Mouse (Mus musculus) thymus, adult 18-20 months (tissue): ENCODE results near the gene Ncoa6.
A peak's percentile ranks its signal among the peaks of the same experiment; 100 is the strongest.
"Not testable (repeated sequence)": the region's sequence is repeated elsewhere in the genome, so short reads cannot be mapped to it uniquely, and the experiment has no call there.

Experiments
- DNase-seq, 2 experiments: peaks; one replicate each; pipeline ENCODE4 v3.0.0; 2022; ENCODE audit warnings: mixed read lengths in 2 of 2

The Ncoa6 gene

DNA sequence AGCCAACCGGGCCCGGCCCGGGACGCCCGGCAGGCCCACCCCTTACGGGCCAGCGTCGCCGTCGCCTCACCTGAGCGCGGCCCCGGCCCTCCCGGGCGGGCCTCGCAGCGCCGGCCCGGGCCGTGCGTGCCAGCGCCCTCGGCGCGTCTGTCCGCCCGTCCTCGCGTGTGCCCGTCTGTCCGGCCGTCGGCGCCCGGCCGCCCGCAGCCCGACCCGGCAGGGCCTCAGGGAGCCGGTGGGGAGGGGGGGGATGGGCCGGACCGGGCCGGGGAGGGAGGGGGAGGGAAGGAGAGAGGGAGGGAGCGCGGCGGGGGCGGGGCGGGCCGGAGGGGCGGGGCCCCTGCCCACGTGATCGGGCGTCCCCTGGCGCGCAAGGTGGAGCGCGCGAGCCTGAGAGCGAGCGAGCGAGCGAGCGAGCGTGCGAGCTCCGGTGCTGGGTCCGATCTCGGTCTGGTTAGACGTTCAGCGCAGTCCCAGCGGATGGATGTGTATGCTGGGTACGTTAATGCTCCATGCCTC, at the start of gene Ncoa6:
Gene Ncoa6 (minus strand): TSS at position 325 of the 519 bp plus-strand sequence.
- peak; percentile 33 to 35 for DNase-seq

DNA sequence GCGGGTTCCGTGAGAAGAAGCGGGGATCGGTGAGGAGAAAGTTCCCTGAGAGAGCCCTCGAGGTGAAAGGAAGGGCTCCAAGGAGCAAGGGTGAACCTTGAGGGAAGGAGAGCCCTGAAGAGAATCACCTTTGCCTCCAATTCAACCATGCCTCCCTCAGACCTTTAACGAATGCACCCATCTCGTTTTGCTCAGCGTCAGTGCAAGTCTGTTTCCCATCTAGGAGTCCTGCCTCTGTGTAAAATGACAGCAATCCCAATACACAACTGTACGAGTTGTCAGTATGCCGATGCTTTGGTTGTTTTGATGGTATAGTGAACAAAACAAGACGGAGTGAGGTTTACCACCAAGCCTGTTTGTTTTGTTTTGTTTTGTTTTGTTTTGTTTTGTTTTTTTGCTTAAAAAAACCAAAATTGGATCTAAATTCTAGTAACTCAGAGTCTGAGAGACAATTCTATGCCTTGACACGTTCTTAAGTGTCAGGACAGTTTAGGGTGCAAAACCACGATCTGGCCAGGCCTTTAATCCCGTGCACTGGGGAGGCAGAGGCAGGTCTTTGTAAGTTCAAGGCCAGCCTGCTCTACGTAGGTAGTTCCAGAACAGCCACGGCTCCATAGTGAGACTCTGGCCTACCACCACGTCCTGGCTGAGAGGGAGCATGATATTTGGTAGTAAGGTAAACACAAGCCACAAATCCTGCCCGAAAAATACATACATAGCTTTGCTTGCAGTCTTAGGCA, 45.0 kb upstream of the Ncoa6 start:
- no peak for DNase-seq

DNA sequence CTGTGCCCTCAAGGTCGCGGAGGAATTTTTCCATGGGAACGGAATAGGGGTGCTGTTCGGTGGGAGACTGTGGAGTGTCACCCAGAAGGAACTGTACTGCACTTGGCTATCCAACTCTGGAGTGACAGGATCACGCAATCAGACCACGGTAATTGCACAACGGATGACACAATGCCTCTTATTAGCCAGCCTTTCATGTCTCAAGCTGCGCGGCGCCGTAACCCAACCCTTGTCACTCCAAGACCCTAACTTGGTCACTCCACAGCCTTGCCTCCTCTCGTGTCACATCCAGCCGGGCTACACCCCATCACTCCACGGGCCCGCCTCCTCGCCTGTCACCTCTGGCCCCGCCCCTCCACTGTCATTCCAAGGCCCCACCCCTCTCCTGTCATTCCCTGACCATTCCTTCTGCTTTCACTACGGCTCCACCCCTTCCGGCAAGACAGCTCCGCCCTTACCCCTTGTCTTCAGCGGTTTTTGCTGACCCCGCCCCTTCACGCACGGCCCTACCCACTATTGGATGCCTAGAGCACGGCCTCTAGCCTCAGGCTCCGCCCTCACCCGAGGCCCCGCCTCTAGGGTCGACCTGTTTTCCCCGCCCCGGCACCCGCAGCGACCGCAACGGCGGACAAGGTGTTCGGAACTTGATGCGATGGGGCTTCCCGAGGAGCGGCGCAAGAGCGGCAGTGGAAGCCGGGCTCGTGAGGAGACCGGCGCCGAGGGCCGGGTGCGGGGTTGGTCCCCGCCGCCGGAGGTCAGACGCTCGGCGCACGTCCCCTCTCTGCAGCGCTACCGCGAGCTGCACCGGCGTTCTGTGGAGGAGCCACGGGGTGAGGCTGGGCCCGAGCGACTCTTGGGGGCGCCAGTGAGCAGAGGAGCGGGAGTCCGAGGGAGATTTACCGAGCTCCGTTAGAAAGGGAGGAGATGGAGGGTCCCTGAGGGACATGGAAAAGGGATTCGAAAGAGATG, 44.0 kb upstream of the Ncoa6 start, which contains the start of the genes Acss2 and Ggt7:
Gene Acss2 (plus strand): TSS at position 494 of the 969 bp plus-strand sequence.
Gene Ggt7 (minus strand): TSS at position 783 of the 969 bp plus-strand sequence.
- DNase-seq = peak; percentile 94 to 97

DNA sequence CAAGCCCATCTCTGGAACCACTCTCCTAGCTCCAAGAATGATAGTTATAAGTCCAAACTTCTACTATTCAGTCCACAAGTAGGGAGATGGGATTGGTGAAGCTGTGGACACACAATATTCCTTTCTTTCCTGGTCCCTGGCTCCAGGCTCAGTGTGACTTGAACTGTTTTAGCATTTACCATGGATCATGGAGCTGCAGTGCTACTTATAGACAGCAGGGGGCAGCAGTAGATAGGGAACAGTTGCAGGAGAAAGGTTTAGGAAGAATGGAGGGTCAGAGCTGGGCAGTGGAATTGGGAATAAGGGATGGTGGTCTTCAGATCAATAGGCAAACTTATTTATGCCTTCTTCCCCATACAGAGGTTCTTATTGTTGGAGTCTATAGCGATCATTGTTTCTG, 42.2 kb upstream of the Ncoa6 start:
- peak in 1 of 2 experiments; percentile 39 for DNase-seq

DNA sequence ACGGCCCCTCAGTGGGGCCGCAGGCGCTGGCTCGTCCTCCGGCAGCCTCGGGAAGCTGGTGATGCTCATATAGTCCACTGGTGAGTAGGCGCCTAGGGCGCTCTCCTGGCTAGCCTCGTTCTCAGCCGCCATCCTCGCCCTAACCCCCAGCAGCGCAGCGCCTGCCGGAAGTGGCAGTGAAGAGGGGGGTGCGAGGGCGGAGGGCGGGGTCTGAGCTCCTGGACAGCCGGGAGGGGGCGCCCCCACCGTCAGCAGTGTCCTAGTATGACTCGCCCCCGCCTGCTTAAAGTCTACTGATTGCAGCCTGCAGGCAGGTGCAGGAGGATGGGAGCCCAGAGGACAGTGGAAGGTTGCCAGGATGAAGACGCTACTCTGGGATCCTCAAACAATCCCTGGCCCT, 41.0 kb upstream of the Ncoa6 start:
- DNase-seq = peak; percentile 82 to 83

DNA sequence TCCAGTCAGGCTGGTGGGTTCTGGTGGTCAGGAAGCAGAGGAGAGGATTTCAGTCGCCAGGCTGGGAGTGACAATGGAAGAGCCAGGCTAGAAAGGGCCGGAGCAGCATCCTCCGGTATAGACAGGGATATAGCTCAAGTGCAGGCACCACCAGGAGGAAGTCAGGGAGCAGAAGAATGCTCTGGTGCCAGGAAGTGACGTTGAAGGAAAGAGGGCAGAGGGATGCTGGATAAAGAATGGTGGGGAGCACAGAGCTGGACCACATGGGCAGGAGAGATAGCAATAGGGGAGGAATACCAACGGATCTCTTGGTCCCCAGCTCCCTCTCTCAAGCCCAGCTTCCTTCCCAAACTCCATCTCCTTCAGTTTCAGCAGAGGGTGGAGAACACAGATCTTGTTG, 39.8 kb upstream of the Ncoa6 start:
- DNase-seq = no peak

DNA sequence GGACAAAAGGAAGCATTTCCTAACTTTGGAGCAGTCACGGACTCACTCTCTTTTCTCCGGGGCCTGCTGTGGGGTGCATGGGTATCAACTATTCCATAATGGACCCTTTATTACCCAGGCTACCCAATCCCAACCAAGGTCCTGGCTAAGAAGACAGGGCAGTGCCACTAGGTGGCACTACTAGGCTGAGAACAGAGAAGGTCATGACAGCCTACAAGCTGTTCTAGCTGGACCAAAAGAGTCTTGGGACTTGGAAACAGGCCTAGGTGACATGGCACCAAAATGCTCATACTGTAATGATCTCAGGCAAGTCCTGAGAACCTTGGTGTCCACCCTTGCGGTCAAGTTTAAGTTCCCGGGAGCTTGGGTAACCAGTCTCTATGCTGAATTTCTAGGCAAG, 38.8 kb upstream of the Ncoa6 start:
- peak in 1 of 2 experiments; percentile 43 for DNase-seq

DNA sequence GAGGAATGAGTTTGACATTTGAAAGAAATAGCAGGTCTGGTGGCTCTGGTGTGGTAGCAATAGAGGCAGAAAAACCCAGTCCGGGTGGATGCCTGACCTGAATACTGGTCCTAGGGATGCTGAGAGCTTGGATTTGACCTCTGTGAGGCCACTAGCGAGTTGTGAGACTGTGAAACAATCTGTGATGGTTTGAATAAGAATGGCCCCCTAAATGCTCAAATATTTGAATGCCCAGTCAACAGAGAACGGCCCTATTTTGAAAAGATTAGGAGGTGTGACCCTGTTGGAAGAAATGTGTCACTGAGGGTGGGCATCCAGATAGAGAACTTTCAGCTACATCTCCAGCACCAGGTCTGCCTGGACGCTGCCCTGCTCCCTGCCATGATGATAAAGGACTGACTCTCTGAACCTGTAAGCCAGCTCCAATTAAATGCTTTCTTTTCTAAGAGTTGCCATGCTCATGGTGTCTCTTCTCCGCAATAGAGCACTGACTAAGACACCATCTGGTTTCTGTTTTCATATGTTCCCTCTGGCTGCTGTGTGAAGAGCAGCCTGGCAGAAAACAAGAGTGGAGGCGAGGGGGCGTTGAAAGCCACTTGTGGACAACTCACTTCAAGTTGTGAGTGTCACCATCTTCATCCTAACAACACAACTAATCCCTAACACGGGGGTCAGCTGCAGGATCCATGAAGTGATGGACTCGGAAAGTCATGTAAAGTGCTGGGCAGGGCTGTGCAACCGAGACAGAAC, 34.2 kb upstream of the Ncoa6 start:
- DNase-seq = no peak

DNA sequence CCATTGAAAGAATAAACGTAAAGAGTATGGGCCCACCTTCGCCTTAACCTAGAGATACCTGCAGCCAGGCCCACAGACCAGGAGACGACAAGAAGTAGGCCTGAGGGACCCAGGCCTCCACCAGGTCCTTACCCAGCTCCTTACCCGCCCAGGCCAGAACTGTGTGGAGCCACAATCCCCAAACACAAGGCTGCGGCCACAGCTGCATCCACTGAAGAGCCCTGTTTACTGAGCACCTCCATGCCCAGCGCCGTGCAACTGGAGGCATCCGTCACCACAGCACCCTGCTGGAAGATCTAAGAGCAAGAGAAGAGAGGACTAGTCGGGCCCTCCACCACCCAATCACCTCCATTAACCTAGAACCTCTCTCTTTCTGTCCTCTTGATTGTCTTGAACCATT, 32.1 kb upstream of the Ncoa6 start:
- no peak for DNase-seq

DNA sequence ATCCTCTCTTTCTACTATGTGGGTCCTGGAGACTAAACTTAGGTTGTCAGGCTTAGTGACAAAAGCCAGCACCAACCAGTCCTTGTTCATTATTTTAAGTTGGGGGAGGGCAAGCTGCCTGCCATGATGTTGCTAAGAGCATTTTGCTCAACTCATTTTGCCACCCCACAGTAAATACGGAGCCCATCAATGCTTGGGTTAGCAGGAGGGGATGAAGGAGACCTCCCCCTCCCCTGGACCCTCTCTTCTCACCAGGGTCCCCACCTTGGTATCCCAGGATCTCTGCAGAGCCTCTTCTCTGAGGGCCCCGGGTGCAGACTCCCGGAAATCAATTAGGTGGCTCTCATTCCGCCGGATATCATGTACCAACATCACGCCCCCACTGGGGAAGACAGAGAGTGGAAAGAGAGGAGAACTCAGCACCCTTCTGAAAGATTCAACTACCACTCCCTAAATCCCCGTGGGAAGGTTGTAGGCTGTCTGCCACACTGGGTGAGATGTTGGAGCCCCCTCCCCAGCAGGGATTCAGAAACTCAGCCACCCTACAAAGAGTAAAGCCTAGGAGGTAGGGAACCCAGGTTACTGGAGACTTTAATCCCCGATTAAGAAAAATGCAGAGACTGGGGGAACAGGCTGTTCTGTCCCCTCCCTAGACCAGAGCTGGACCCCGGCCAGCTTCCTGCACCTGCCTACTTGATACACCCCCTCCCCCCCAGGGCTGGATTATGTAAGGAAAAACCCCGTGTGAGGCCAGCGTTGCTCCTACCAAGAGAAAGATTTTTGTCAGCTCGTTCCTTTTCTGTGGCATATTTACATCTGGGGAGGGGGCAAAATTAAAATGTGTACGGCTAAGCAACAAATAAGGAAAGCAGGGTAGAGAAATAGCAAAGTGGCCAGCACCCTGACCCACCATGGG, 31.0 kb upstream of the Ncoa6 start:
- no peak for DNase-seq

DNA sequence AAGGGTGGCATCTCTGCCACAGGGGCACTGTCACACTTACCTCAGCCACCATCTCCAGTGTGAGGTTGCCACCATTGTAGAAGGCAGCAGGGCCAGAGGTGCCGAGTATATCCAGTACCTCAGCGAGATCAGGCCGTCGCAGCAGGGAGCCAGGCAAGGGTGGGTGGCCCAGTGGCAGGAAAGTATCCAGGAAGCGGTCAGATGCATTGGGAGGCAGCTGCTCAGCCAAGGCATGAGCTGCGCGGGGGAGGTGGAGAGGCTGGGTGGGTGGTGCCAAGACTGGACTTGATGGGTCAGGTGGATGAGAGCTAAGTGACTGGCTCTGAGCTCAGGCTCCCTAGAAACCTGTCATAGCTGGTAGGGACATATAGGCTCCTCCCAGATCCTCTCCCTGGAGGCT, 28.9 kb upstream of the Ncoa6 start:
- DNase-seq = no peak

DNA sequence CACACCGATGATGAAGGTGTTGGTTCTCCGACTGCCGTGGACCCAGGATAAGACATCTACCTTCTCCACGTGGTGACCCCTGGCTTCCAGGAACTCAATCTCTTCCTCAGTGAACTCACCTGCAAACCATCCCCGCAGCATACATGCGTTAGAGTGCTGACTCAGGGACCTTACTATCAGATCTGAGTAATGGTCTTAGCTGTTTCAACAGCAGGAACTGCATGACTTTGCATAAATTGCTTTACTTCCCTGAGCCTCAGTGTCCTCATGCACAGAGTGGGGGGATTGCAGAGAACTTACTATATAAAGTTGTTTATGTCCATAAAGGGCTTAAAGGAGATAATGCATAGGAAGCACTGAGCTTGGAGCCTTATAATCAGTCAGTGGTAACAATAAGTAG, 17.3 kb upstream of the Ncoa6 start:
- no peak for DNase-seq

DNA sequence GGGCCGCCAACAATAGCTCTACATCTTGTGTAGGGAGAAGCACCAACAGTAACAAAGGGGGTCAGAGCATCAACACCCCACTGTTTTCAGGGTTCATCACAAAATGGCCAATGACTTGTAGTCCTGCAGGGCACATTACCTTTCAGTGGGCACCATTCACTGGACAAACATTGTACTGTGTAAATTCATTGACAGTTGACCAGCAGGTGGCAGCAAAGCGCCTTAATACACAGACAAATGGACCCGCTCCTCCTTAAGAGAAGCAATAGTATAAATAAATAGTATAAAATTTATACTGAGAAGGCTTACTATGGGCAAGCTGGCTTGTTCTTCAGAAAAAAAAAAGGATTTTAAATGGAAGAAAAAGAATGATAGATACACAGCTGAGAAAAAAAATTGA, 8.3 kb upstream of the Ncoa6 start:
- DNase-seq = peak in 1 of 2 experiments; percentile 22

DNA sequence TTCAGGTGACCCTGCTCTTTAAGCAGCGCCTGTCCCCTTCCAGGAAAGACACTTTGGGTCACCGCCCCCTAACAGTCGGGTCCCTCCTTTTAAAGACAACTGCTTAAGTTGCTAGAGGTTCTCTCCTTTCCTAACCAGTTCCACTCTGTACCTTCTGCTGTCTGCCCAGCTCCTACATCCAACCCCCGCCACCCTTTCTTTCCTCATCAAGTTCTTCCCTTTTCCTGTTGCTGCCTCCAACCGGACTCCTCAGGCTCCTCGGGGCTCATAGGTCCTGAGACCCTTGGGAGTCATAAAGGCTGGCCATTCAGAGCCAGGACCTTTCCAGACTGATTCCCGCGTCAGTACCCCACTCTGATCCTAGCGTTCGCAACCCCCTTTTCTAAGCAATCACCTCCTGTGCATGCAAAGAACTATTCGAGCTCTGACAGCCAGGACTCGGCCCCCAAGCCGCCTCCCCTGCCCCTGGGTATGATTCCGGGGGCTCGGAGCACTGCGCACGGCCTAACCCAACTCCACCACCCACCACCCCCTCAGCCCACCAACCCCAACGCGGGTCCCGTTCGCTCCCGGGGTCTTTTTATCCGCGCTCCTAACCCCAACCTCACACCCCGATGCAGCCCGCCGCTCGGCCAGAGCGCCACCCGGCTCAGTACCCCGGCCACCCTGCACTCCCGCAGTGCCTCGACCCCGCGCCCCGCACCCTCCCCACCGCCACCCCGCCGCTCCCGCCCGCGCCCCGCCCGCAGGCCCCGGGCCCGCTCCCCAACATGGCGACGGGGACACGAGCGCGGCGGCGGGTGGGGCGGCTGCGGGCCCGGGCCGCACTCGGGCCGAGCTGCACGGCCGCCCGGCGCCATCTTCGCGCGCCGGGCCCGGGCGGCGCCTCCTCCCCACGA, 774 bp downstream of the Ncoa6 start:
- DNase-seq = peak; percentile 11 to 17

DNA sequence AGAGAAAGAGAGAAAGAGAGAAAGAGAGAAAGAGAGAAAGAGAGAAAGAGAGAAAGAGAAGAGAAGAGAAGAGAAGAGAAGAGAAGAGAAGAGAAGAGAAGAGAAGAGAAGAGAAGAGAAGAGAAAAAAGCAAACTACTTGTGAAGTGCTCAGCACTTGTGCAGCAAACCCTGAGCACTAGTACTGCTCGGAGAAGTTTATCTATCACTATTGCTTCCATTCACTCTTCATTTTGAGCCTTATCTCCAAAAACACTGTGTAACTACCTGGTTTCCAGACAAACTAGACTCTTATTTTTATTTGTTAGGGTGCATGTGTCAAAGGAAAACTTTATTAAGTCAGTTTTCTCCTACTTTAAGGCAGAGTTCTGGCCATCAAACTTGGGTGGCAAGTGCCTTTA, 6.8 kb downstream of the Ncoa6 start:
- DNase-seq = no peak

DNA sequence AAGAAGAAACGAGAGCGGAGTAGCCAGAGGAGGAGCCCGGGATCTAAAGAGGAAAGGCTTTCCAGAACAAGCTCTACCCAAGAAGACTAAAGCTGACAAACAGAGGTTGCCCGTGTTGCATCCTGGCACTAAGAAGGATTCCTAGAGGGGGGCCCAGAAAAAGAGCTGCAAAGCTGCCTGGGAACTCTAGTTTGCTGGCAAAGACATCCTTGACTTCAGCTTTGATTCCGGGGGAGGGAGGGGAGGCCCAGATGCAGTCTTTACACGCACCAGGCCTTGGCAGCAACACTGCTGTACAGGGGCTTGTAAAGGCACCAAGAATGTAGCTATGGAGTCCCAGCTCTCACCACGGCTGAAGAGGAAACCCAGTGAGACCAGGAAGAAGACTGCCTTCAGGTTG, 20.1 kb downstream of the Ncoa6 start:
- DNase-seq = no peak

DNA sequence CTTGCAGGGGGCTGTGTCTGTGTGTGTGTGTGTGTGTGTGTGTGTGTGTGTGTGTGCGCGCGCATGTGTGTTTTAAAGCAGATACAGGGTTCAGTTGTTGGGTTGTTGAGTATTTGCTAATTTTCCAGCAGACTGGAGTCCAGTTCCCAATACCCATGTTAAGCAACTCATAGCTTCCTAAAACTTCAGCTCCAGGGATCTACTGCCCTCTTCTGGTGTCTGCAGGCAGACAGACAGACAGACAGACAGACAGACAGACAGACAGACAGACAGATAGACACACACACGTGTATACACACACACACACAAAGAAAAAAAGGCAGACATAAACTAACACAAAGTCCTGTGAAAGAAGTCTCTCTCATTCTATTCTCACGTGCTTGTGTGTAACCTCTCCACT, 22.4 kb downstream of the Ncoa6 start:
- no peak for DNase-seq

DNA sequence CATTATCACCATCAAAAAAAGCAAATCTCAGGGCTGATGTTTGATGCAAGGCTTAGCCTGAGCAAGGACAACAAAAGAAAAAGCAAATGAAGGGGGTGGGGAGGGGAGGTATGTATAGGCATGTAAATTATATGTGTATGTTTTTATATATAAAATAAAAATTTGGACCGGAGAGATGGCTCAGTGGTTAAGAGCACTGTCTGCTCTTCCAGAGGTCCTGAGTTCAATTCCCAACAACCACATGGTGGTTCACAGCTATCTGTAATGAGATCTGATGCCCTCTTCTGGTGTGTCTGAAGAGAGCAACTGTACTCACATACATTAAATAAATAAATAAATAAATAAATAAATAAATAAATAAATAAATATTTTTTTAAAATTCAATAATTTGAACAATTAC, 25.8 kb downstream of the Ncoa6 start:
- not testable (repeated sequence) for DNase-seq

DNA sequence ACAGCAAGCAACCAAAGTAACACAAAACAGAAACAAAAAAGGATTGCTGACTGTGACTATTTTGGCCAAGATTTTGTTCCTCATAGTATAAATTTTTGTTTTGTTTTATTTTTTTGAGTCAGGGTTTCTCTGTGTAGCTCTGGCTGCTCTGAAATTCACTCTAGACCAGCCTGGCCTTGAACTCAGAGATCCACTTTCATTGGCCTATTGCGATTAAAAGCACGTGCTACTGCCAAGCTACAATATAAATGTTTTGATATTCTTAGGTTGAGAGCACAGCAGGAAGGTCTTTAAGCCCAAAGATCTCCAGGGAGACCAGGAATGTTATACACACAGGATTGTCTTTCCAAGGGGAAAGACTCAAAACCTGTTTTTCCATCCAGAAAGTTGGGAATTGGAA, 30.2 kb downstream of the Ncoa6 start:
- DNase-seq = no peak

DNA sequence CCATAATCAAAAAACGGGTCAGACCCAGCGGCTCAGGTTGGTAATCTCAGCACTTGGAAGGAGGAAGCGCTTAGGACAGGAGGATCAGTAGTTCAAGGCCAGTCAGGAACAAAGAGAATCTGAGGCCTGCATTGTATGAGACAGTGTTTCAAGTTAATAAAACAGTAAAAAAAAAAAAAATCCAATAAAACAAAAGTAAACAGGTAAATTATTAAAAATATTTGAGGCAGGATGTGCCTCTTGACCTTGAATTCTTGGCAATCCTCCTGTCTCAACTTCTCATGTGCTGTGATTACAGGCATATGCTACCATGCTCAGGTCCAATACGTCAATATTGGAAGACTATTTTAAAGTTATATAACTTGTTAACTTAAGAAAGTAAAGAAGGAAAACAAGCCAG, 30.8 kb downstream of the Ncoa6 start:
- no peak for DNase-seq

DNA sequence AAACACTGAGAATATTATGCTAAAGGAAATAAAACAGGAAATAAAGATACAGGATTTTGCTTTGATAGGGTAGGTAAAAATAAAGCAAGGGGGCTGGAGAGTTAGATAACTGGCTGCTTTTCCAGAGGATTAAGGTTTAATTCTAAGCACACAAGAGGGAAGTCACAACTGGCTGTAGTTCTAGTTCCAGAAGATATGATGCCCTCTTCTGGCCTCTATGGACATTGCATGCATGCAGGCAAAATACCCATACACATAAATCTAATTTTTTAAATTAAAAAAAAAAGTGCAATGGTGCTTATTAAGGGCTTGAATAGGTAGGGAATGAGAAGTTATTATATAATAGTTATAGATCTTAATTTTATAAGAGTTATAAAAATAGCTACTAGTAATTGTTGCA, 37.2 kb downstream of the Ncoa6 start:
- DNase-seq = no peak
